Mouse (Mus musculus) frontal cortex, adult 2 months (tissue): ENCODE measurements around the gene Prlh. TPM values are rescaled to one million over a fixed set of nuclear protein-coding genes. Genes with fewer than 3 reads are reported as not detected.

Source experiments
- DNase-seq, 2 experiments: peaks; one replicate each; pipeline ENCODE4 v3.0.0; 2022; ENCODE audit warnings: low spot score in 1 of 2; ENCODE audit errors: extremely low spot score in 1 of 2
- polyA plus RNA-seq: library from polyadenylated mRNA; depleted of rRNA; stranded (reverse); fragments of >200 nt; gene quantifications from 2 replicates; pipeline ENCODE4 v1.2.3, GENCODE M21; 2012; rRNA removed

The Prlh gene
- polyA plus RNA-seq, 1 experiment, result not detected

DNA sequence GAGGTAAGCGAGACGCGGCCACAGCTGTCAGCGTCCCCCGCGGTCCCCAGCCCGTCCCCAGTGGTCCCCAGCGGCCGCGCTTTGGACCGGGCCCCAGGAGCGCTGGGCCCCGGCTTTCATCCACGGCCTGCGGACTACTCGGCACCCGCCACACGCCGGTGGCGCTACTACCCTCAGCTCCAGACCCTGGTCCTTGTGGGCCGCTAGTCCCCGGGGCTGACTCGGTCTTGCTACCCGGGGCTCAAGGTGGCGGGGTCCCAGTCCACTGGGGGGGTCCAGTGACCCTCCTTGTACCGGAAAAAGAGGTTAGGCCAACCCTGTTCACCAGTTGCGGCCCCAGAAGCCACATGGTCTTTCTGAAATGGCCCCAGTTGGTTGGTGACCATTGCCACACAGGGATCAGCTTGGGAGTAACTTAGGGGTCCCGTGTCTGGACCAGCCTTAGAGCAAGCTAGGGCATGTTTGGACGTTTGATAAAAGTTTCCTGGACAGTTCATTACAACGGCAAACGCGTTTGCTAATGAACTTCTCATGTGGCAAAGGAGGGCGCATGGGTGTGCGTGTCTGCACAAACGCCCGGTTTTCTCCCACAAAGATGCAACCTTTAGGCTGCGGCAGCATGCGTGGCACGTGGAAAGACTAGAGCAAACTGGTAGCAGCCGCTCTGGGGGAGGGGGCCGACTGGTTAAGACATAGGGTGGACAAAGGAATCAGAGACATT is 46.1 kb downstream of the Prlh start:
- DNase-seq, result no peak

GRCm38 (mm10) chr1:90999911-91000601 is 47.1 kb downstream of the Prlh start:
- no peak for DNase-seq

- no peak for DNase-seq
Measured at GRCm38 (mm10) chr1:91001101-91001500, 48.2 kb downstream of the Prlh start.

GRCm38 (mm10) chr1:91001871-91002539 is 49.1 kb downstream of the Prlh start:
- no peak for DNase-seq

DNA sequence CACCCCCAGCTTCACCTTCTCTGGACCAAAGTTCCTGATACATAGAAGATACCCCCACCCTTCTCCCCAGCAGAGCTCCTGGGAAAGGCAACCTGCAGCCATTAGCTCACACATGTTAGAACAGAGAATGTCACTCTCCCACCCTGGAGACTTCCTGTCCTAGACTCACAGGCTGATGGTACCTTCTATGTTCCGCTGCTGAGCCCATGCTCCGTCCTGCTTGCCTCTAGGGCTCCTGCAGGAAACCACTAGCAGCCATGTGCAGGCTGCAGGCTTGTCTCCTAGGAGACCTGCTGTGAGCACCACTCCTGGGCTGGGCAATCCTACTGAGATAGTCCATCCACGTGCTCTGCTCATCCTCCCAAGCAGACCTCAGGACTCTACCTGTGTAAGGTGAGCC is 49.7 kb downstream of the Prlh start:
- DNase-seq, result no peak

Other genes with a start within 250 kb of the Prlh start
- gene Col6a3, start 109.1 kb upstream of the Prlh start, polyA plus RNA-seq, result 1.5 and 2.2 TPM in 2 replicates
- 0.69 and 1.2 TPM in 2 replicates for gene Mlph, start 38.0 kb upstream of the Prlh start, polyA plus RNA-seq
- 0.06 and 0.21 TPM in 2 replicates for gene Rab17, start 16.6 kb downstream of the Prlh start, polyA plus RNA-seq
- gene Lrrfip1, start 45.6 kb downstream of the Prlh start, polyA plus RNA-seq, result 76.0 and 85.8 TPM in 2 replicates
- 0.02 and 0.04 TPM in 2 replicates for gene Rbm44, start 192.0 kb downstream of the Prlh start, polyA plus RNA-seq
- gene Ramp1, start 226.7 kb downstream of the Prlh start, polyA plus RNA-seq, result 59.0 and 60.6 TPM in 2 replicates